Mouse (Mus musculus): ENCODE data around the gene Pde4d.

Gene Pde4d

DNA sequence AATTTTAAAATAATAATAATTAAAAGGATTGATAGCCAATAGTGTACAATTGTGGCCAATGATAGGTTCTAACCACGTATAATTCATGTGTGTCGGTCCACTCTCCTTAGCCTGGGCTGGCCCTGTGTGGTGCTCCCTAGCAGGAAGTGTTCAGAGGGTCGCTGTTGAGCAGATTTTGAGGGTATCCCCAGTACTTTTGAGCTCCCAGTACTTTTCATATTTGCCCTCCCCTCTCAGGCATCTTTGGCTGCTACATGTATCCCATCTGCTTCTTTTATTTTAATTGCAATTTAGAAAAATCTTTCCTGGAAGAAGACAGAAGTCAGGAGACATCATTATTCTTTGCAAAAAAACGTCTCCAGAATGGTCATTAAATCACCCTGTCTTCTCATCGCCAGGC, 1119.7 kb downstream of the Pde4d start:
- no peak for DNase-seq (ENCODE audit: low spot score)

GRCm38 (mm10) chr13:109576725-109577124, 1127.0 kb downstream of the Pde4d start:
- DNase-seq (ENCODE audit: low spot score): no peak

- no peak for DNase-seq (ENCODE audit: low spot score)
These were observed 1127.7 kb downstream of the Pde4d start for GRCm38 (mm10) chr13:109577454-109577853.

DNA sequence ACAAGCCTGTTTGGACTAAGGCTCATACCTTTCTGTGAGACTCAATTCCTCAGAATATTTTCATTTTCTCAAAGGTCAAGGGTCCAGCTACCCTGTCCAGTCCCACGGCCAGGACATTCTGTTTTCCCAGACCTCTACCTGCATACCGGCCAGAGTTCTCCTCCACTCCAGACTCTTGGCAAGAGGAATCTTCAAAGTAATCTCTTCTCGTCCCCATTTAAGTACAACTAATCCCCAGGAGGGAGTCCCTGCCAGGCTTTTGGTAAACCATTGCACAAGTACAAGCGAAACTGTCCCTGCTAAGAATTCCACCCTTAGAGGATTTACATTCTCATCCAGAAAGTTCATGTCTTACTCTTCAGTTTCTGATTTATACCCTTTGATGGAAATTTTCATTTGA, 1128.2 kb downstream of the Pde4d start:
- DNase-seq (ENCODE audit: low spot score): no peak

- DNase-seq (ENCODE audit: low spot score): no peak
These were observed 1131.7 kb downstream of the Pde4d start for GRCm38 (mm10) chr13:109581284-109582070.

DNA sequence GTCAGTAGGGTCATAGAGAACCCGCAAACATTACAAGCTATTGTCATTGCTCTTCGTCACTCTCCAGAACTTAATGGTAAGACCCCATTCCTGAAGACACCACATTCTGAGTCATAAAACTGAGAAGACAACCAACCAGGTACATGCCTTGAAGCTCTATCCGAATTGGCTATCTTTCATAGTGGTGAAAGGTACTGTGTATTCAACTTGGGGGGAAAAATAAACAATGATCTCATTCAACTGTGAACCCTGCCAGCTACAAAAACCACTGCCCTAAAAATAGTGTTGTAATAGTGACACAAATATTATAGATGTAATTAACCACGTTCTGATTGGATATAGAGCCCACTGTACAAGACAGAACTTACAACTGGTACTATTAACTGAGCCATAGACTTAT, 1140.3 kb downstream of the Pde4d start:
- no peak for DNase-seq (ENCODE audit: low spot score)

- DNase-seq (ENCODE audit: low spot score): no peak
These were observed 1142.5 kb downstream of the Pde4d start for GRCm38 (mm10) chr13:109592192-109592797.

DNA sequence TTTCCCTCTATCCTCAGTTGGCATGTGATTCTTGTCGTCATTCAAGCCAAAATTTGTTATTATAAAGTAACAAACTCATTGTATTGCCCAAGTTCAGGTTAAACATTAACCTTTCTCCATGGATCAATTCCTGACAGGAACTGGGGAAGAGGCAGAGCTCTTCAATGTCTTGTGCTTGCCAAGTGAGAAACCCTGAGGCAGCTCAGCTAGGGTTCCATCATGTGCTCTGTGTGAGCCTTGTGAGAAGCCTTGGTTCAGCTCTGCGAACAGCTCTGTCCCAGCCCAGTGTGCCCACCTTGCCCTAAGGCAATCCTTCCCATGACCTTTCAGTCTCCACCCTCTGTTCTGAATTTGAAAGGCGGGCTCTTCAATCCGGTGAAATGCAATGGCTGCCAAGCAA, 1150.0 kb downstream of the Pde4d start:
- no peak for DNase-seq (ENCODE audit: low spot score)

DNA sequence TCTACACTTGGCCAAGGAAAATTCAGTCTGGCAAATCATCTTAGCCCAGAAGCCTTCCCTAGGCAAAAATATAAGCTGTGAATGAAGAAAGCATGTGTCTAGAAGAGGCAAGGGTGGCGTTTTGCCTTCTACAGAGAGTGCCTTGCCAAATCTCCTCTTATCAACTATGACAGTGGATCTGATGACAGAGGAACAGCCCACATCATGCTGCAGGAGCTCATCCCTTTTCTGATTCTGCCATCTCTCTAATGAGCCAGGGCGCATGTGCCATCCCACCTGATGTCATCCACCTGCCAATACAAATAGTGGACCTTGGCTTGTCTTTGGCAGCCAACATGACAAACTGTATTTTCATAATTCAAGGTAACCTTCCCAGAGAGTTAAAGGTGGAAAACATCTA, 1154.3 kb downstream of the Pde4d start:
- no peak for DNase-seq (ENCODE audit: low spot score)

DNA sequence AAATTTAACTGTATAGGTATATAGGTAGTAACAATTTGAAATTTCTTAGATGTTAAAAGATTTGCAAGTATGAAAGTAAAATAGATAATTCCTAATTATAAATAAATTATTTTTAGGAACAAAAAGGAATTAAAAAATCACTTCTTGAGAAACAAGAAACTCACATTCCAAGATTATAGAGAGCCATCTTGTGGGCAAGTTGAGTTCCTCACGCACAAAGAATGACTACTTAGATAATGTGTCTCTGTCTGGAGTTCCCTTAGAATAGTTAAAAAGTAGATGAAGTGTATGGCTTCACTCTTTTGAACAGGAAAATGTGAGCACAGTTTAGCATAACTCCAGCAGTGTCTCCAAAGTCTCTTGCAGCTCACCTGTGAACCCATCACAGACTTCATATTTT, 1155.4 kb downstream of the Pde4d start:
- DNase-seq (ENCODE audit: low spot score): no peak

DNA sequence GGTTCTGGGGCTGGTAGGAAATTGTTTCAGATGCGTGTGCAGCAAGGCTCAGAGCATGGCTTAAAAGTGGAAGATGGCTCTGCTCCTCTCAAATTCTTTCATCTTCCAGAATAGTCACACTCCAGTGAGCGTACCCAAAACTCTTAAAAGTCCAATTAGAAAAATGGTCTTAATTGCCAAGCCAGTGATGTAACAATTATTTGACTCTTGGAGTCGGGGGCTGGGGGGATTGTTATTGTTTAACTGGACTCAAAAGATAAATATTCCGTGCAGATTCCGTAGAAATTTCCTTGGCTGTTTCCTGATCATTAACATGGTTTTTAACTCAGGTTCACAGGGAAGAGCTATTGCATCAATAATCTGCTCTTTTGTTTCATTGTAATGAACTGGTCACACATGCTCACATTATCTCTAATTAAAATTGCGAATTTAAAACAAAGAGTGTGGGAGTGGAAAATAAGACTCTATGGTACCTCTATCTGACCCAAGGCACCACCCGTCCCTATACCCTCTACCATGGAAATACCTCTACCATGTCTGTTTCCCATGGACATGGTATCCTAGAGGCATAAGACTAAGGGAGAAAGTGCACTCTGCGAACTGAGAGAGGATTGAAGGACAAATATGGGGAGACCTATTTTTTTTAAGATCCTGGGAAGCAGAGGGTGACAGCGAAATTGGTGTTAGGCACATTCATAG, 1159.5 kb downstream of the Pde4d start:
- no peak for DNase-seq (ENCODE audit: low spot score)

DNA sequence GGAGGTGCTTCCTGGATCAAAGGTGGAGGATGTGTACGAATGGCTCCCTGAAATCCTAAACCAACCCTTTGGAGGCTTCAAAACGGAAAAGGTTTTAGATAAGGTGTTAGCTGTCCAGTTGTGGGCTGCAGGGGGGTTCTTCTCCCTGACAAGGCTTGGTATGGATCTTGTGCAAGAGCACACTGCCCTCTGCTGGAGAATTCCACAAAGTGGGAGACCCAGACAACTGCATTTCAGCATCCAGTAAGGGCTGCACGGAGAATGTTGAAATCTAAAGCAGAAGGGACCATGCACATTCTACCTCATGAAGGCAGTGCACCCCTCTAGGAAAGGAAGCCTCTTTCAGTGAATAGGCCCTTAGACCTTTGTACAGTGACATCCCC, 1160.0 kb downstream of the Pde4d start:
- DNase-seq (ENCODE audit: low spot score): no peak

DNA sequence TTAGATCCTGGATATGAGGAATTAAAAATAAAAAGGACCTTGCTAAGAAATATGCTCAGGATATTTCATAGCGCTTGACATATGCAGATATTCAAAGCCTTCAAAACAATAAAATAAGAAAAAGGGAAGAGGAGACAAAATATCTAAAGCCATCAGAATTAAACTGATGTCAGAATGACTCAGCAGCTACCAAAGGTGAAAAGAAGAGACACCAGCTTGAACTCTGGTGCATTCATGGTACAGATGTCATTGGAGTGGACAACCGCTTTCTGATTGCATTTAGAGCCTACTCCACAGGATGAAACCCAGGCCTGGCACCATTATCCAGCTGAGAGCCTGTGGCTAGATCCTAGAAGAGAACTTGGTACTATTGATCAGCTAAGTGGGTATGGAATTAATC, 1161.0 kb downstream of the Pde4d start:
- DNase-seq (ENCODE audit: low spot score): no peak

GRCm38 (mm10) chr13:109615213-109615784, 1165.6 kb downstream of the Pde4d start:
- no peak for DNase-seq (ENCODE audit: low spot score)

- no peak for DNase-seq (ENCODE audit: low spot score)
These were observed 1166.1 kb downstream of the Pde4d start for GRCm38 (mm10) chr13:109615785-109616281.

DNA sequence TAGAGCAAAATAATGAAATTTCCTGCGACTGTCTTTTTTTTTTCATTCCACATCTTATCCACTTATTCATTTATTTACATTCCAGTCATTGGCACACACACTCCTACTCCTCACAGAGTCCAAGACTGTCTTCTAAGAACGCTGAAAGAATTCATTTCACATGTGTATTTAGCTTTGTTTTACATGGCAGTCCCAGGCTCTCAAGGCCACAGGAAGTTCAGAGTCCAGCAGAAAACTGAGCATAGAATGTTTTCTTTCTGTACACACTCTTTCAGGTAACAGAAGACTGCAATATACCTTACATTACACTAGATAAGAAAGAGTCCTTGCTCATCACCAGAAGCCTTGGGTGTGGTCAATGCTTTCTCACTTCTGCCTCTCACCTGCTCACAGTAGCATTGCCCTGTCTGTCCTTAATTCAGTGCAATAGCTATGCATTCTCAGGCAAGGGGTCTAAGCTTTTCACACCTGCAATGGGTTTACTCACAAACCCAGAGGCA, 1169.5 kb downstream of the Pde4d start:
- no peak for DNase-seq (ENCODE audit: low spot score)

GRCm38 (mm10) chr13:109622207-109622606, 1172.5 kb downstream of the Pde4d start:
- DNase-seq (ENCODE audit: low spot score): no peak

- DNase-seq (ENCODE audit: low spot score): no peak
These were observed 1173.5 kb downstream of the Pde4d start for GRCm38 (mm10) chr13:109623201-109623600.

- DNase-seq (ENCODE audit: low spot score): no peak
These were observed 1175.1 kb downstream of the Pde4d start for GRCm38 (mm10) chr13:109624772-109625349.

DNA sequence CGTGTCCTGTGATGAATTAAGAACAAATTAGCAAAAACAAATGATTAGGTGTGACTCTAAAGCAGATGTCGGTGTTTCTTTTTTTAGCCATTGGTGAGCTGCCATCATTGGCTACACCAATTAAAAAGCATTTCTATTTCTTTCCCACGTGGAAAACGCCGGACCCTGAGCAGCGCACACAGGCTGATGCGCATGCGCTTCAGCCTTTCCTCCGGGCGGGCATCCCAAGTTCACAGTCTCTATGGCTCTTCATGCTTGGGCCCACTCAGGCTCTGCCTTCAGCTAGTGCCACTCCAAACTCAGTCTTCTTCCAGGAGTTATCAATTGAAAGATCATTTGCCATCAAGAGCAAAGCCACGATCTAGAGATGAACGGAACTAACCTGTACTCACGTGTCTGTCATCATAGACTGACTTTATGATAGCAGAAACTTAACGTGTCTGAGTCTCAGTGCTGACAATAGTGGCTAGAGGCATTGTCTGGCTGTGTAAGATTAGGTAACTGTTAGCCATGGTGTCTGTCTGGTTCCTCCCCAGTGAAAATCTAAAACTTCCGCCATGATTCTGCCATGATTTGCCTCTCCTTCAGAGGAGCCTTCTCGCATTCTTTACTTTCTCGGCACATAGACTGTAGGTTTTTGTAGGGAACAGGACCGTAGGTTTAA, 1175.8 kb downstream of the Pde4d start:
- no peak for DNase-seq (ENCODE audit: low spot score)

GRCm38 (mm10) chr13:109627265-109627664, 1177.5 kb downstream of the Pde4d start:
- no peak for DNase-seq (ENCODE audit: low spot score)

DNA sequence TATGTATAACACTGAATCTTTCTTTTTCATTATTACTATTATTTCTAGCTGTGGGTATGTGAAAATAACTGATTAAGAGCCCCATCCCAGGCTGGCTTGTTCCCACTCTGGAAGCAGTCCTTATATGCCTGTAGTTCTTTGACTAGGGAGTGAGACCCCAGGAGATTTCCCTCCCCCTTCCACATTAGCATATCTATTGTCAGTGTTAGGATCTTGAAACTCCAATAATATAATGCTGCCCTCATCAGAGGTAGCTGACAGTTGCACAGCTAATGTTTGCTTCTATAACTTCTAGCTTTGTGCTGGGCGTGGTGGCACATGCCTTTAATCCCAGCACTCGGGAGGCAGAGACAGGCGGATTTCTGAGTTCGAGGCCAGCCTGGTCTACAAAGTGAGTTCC, 1178.9 kb downstream of the Pde4d start:
- DNase-seq (ENCODE audit: low spot score): no peak
